Comparison of ENCODE assay signal across 9 mouse cellular contexts in the genomic region with DNA sequence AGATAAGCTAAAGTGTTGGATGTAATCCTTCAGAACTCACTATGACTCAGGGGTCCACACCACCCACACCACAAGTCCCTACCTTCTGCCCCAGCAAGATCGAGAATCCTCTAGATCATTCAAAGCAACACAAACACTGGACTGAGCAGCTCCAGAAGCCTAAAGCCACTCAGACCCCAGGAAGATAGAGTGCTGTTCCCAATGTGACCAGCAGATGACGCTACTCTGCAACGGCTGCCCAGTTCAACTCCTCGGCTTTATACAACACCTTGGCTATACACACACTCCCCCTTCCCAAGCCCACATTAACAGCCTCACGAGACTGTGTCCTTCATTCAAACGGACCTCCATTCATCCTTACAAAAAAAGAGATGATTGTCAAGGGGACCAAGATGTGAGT. TPM values are rescaled to one million over a fixed set of nuclear protein-coding genes. Genes with fewer than 3 reads are reported as not detected.
DNase-seq lines count a peak whose midpoint lies in the region; ATAC-seq and TF ChIP-seq lines count a peak whose summit lies in the region.
"Had no signal": no experiment of that assay in that cellular context is flagged by ENCODE, and none has a peak within 500 bp of the region (broad histone marks: within the 10 kb centered on the region; RNA-seq: fewer than 3 reads in every experiment).

No protein-coding gene starts in this region.

- no peaks in the 10 kb centered on the region for H3K4me1 ChIP-seq in forebrain, embryonic 13.5 days
- H3K4me1 ChIP-seq: neural tube, embryonic 12.5 days had no signal

- H3K9ac ChIP-seq in forebrain, embryonic 13.5 days = no peak overlapping the region
- H3K9ac ChIP-seq: neural tube, embryonic 12.5 days had no signal

- H3K27me3 ChIP-seq in forebrain, embryonic 13.5 days = no peaks in the 10 kb centered on the region
- H3K27me3 ChIP-seq: neural tube, embryonic 12.5 days had no signal

- no peaks in the 10 kb centered on the region for H3K9me3 ChIP-seq in forebrain, embryonic 13.5 days (replicated peaks)
- H3K9me3 ChIP-seq: neural tube, embryonic 12.5 days had no signal

- ATAC-seq in megakaryocyte-erythroid progenitor cell, adult 5-6 weeks (replicated peaks; ENCODE audit: low FRiP score, low TSS enrichment, poor library complexity, severe bottlenecking) = peak; percentile 58
- ATAC-seq in forebrain, embryonic 13.5 days = no peak

- no peak overlapping the region for H3K4me3 ChIP-seq in left cerebral cortex, adult 2 months
- no peak overlapping the region for H3K4me3 ChIP-seq in forebrain, embryonic 13.5 days
- H3K4me3 ChIP-seq: neural tube, embryonic 12.5 days had no signal

- peak; percentile 83 for TF ChIP-seq CTCF in left cerebral cortex, adult 2 months (IDR thresholded peaks at IDR 0.05)

- no peak overlapping the region for H3K27ac ChIP-seq in left cerebral cortex, adult 2 months
- H3K27ac ChIP-seq in forebrain, embryonic 13.5 days = no peak overlapping the region
- H3K27ac ChIP-seq: neural tube, embryonic 12.5 days had no signal

- H3K36me3 ChIP-seq in forebrain, embryonic 13.5 days (ENCODE audit: poor library complexity, severe bottlenecking) = no peaks in the 10 kb centered on the region
- H3K36me3 ChIP-seq: neural tube, embryonic 12.5 days had no signal

- DNase-seq in cerebellum, adult 11-12 months = peak; percentile 49
- no peak for DNase-seq in cerebellum, adult 9-10 months
- DNase-seq in left cerebral cortex, adult 2 months (ENCODE audit: extremely low spot score in 1 of 2, low spot score in 2 of 2) = peak in 1 of 2 experiments; percentile 52
- no peak for DNase-seq in left cerebral cortex, adult 9 months (ENCODE audit: low spot score in 2 of 2)
- DNase-seq in adrenal gland, postnatal 14 days = peak; percentile 78
- DNase-seq in kidney, adult 9 months = peak; percentile 66

- WGBS in forebrain, embryonic 13.5 days = 41% methylated on average over 6 of the region's 6 CpGs

- no peak overlapping the region for H3K4me2 ChIP-seq in forebrain, embryonic 13.5 days
- H3K4me2 ChIP-seq: neural tube, embryonic 12.5 days had no signal

- intact Hi-C loops in left cerebral cortex, adult 2 months (cut with DNase I) = no loop called here

RNA-seq across cellular contexts. Expression of a gene that starts 8.2 kb away (rescaled TPM):
- total RNA-seq in left cerebral cortex, adult 2 months (2021) = 100 to 1,000 TPM; 393 to 399 TPM
- 87.3 and 118 TPM in 2 replicates for total RNA-seq in adrenal gland, postnatal 14 days (2021)
- total RNA-seq in megakaryocyte-erythroid progenitor cell, adult 5-6 weeks (2014; fragmentation: Nextera tagmentation) = 11.5 and 18.4 TPM in 2 replicates
- 7.5 and 19.9 TPM in 2 replicates for total RNA-seq in megakaryocyte-erythroid progenitor cell, adult 5-6 weeks (2017)
- polyA plus RNA-seq in forebrain, embryonic 13.5 days (2015; fragmentation: Nextera tagmentation; extraction: Ambion mirVana) = 29.2 and 38.0 TPM in 2 replicates

RNA-seq across cellular contexts. Expression of a gene that starts 20.1 kb away (rescaled TPM):
- total RNA-seq in left cerebral cortex, adult 2 months (2021) = under 1 TPM; 0.25 to 0.37 TPM
- total RNA-seq in adrenal gland, postnatal 14 days (2021) = 9.2 and 17.6 TPM in 2 replicates
- 0.42 TPM in 1 of 2 replicates, not detected in the other for total RNA-seq in megakaryocyte-erythroid progenitor cell, adult 5-6 weeks (2014; fragmentation: Nextera tagmentation)
- 0.09 and 0.50 TPM in 2 replicates for total RNA-seq in megakaryocyte-erythroid progenitor cell, adult 5-6 weeks (2017)
- polyA plus RNA-seq in forebrain, embryonic 13.5 days (2015; fragmentation: Nextera tagmentation; extraction: Ambion mirVana) = 0.08 and 0.09 TPM in 2 replicates

RNA-seq across cellular contexts. Expression of a gene that starts 39.4 kb away (rescaled TPM):
- total RNA-seq in left cerebral cortex, adult 2 months (2021) = 1 to 10 TPM; 1.5 to 1.8 TPM
- 34.4 and 39.6 TPM in 2 replicates for total RNA-seq in adrenal gland, postnatal 14 days (2021)
- total RNA-seq in megakaryocyte-erythroid progenitor cell, adult 5-6 weeks (2014; fragmentation: Nextera tagmentation) = 1.2 TPM in 1 of 2 replicates, not detected in the other
- 0.23 TPM in 1 of 2 replicates, not detected in the other for total RNA-seq in megakaryocyte-erythroid progenitor cell, adult 5-6 weeks (2017)
- 0.09 and 0.12 TPM in 2 replicates for polyA plus RNA-seq in forebrain, embryonic 13.5 days (2015; fragmentation: Nextera tagmentation; extraction: Ambion mirVana)

RNA-seq across cellular contexts. Expression of a gene that starts 57.9 kb away (rescaled TPM):
- total RNA-seq in left cerebral cortex, adult 2 months (2021) = 10 to 100 TPM; 65.7 to 65.9 TPM
- 99.4 and 106 TPM in 2 replicates for total RNA-seq in adrenal gland, postnatal 14 days (2021)
- total RNA-seq in megakaryocyte-erythroid progenitor cell, adult 5-6 weeks (2014; fragmentation: Nextera tagmentation) = 38.9 and 54.0 TPM in 2 replicates
- total RNA-seq in megakaryocyte-erythroid progenitor cell, adult 5-6 weeks (2017) = 25.7 and 33.0 TPM in 2 replicates
- 67.2 and 69.6 TPM in 2 replicates for polyA plus RNA-seq in forebrain, embryonic 13.5 days (2015; fragmentation: Nextera tagmentation; extraction: Ambion mirVana)

Comparison
In these comparisons a context has a peak if more than half of its experiments do, and no peak if none do; other contexts are left out.
1. DNase-seq: peak in cerebellum, adult 11-12 months (single experiment), adrenal gland, postnatal 14 days (single experiment) and kidney, adult 9 months (single experiment); none in cerebellum, adult 9-10 months (single experiment) and left cerebral cortex, adult 9 months (0 of 2).
2. RNA of a gene that starts 39.4 kb away (total RNA-seq): 34.4 to 39.6 TPM in adrenal gland, postnatal 14 days; 1.5 to 1.8 TPM in left cerebral cortex, adult 2 months and 0.23 to 1.2 TPM in megakaryocyte-erythroid progenitor cell, adult 5-6 weeks; every median in the first group is over 10 times any median in the second.